Comparison of ENCODE assay signal across 12 mouse cellular contexts in the genomic region with DNA sequence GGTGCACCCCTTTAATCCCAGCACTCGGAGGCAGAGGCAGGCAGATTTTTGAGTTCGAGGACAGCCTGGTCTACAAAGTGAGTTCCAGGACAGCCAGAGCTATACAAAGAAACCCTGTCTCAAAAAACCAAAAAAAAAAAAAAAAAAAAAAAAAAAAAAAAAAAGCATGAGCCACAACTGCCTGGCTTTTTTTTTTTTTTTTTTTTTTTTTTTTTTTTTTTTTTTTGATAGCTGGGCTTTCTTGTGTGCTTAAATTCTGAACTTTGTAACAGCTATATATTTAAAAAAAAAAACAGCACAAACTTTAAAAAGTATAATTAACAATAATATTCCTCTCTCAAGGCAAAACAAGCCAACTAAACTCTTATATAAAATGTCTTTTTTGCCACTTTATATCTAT. TPM values are rescaled to one million over a fixed set of nuclear protein-coding genes. Genes with fewer than 3 reads are reported as not detected.
DNase-seq lines count a peak whose midpoint lies in the region; TF ChIP-seq lines count a peak whose summit lies in the region.
"Not testable (repeated sequence)": the region's sequence is repeated elsewhere in the genome, so short reads cannot be mapped to it uniquely, and the experiment has no call there.
"Had no signal": no experiment of that assay in that cellular context is flagged by ENCODE, and none has a peak within 500 bp of the region (broad histone marks: within the 10 kb centered on the region; RNA-seq: fewer than 3 reads in every experiment).

No protein-coding gene starts in this region.

- not testable (repeated sequence) for H3K9ac ChIP-seq in CH12.LX (ENCODE audit: insufficient read depth, low read depth); ES-E14 (ENCODE audit: insufficient read depth, low read depth, low read length, poor library complexity, severe bottlenecking); MEL (ENCODE audit: control insufficient read depth, low read depth, low read length, poor library complexity, severe bottlenecking)

- not testable (repeated sequence) for DNase-seq in CH12.LX (ENCODE audit: extremely low read depth); ES-E14 (ENCODE audit: low read depth, low spot score); MEL (ENCODE audit: low read depth, low spot score)

- not testable (repeated sequence) for H3K4me2 ChIP-seq in CH12.LX (ENCODE audit: insufficient read depth, low read depth, poor library complexity, severe bottlenecking)

- not testable (repeated sequence) for TF ChIP-seq EP300 in CH12.LX (IDR thresholded peaks at IDR 0.05; ENCODE audit: low read length); MEL (IDR thresholded peaks at IDR 0.05; ENCODE audit: low read depth in 1 of 2, low read length in 2 of 2)

- H3K4me1 ChIP-seq in CH12.LX (ENCODE audit: control insufficient read depth in 1 of 2, insufficient read depth in 2 of 2): peaks cover 3 to 16% of the 10 kb centered on the region in 2 experiments; a peak in 3 of 4 replicates
- H3K4me1 ChIP-seq in ES-E14 (ENCODE audit: control insufficient read depth in 2 of 2, insufficient read depth in 2 of 2, low read length in 2 of 2, poor library complexity in 1 of 2); MEL (ENCODE audit: control insufficient read depth in 1 of 2, insufficient read depth in 2 of 2, low read length in 2 of 2): not testable (repeated sequence)

- H3K36me3 ChIP-seq in CH12.LX (replicated peaks in 1 of 2; ENCODE audit: control insufficient read depth in 1 of 2, insufficient read depth in 1 of 2, low read length in 1 of 2): peaks cover 18 to 51% of the 10 kb centered on the region in 2 experiments
- H3K36me3 ChIP-seq in ES-E14 (ENCODE audit: control insufficient read depth, insufficient read depth, low read length, poor library complexity, severe bottlenecking): peaks cover 49% of the 10 kb centered on the region
- H3K36me3 ChIP-seq in MEL (ENCODE audit: control insufficient read depth in 1 of 2, insufficient read depth in 2 of 2, low read length in 2 of 2): not testable (repeated sequence)

- H3K27ac ChIP-seq in CH12.LX (ENCODE audit: insufficient read depth, low read depth); ES-E14 (ENCODE audit: insufficient read depth, low read depth, low read length, poor library complexity, severe bottlenecking); MEL (ENCODE audit: control insufficient read depth, low read depth, low read length): not testable (repeated sequence)

- H3K9me3 ChIP-seq in CH12.LX (replicated peaks; ENCODE audit: low read length); ES-E14 (ENCODE audit: control insufficient read depth, insufficient read depth, low read depth, low read length); MEL (replicated peaks; ENCODE audit: insufficient read depth, low read length): not testable (repeated sequence)

- in situ Hi-C loops in CH12.LX (cut with MboI; ENCODE audit: low pct_ligation_motif_present, low pct_unique_long_range_greater_than_20kb, low sequenced_read_pairs); ES-E14 (cut with MboI; ENCODE audit: low sequenced_read_pairs in 2 of 2, unreplicated experiment in 2 of 2): not testable (repeated sequence)

- not testable (repeated sequence) for TF ChIP-seq RAD21 in CH12.LX (IDR thresholded peaks at IDR 0.05; ENCODE audit: low read depth, low read length); MEL (IDR thresholded peaks at IDR 0.05; ENCODE audit: low read depth, low read length)

- H3K79me2 ChIP-seq in CH12.LX (replicated peaks; ENCODE audit: control insufficient read depth, extremely low read depth, insufficient read depth, poor library complexity, severe bottlenecking); MEL (ENCODE audit: control insufficient read depth, insufficient read depth, low read length, poor library complexity): not testable (repeated sequence)

- H3K4me3 ChIP-seq in CH12.LX (replicated peaks in 1 of 3; ENCODE audit: low read depth in 2 of 3, low read length in 2 of 3, poor library complexity in 1 of 3); ES-E14 (ENCODE audit: insufficient read depth in 1 of 2, low read depth in 1 of 2, low read length in 2 of 2, poor library complexity in 1 of 2, severe bottlenecking in 1 of 2); MEL (ENCODE audit: control insufficient read depth in 1 of 2, insufficient read depth in 1 of 2, low read depth in 2 of 2, low read length in 2 of 2): not testable (repeated sequence)

- H3K27me3 ChIP-seq in CH12.LX (replicated peaks); MEL (ENCODE audit: control insufficient read depth in 1 of 2, insufficient read depth in 2 of 2, low read length in 2 of 2): not testable (repeated sequence)

- not testable (repeated sequence) for TF ChIP-seq POLR2A in CH12.LX (IDR thresholded peaks at IDR 0.05; ENCODE audit: low read depth, low read length); MEL (IDR thresholded peaks at IDR 0.05; ENCODE audit: control insufficient read depth in 1 of 2, insufficient read depth in 1 of 2, low read depth in 1 of 2, low read length in 2 of 2, poor library complexity in 1 of 2)

- TF ChIP-seq CTCF in CH12.LX (conservative IDR thresholded peaks at IDR 0.05 in 1 of 2, IDR thresholded peaks at IDR 0.05 in 1 of 2; ENCODE audit: low read depth in 2 of 2, low read length in 2 of 2); MEL (IDR thresholded peaks at IDR 0.05 in 2 of 3, conservative IDR thresholded peaks at IDR 0.05 in 1 of 3; ENCODE audit: control insufficient read depth in 1 of 3, insufficient read depth in 1 of 3, low read depth in 2 of 3, low read length in 3 of 3, poor library complexity in 1 of 3, severe bottlenecking in 1 of 3): not testable (repeated sequence)

- dilution Hi-C loops in CH12.LX (cut with MboI; ENCODE audit: extremely low pct_ligation_motif_present, extremely low pct_unique_long_range_greater_than_20kb, low sequenced_read_pairs): not testable (repeated sequence)

TF ChIP-seq in CH12.LX, 34 proteins besides CTCF, POLR2A, EP300 and RAD21:
- peak; percentile 63; the same call in 1 of the 2 replicates for TF ChIP-seq ZNF384 (IDR thresholded peaks at IDR 0.05; ENCODE audit: low read depth, low read length)

TF ChIP-seq in ES-E14, 5 proteins besides CTCF, POLR2A, EP300 and RAD21:
- TF ChIP-seq ZNF384 (IDR thresholded peaks at IDR 0.05; ENCODE audit: low read depth, low read length): peak; percentile 93
TF ChIP-seq in ES-E14: peak in this region for 1; not testable (repeated sequence) for 4.

TF ChIP-seq in MEL, 35 proteins besides CTCF, POLR2A, EP300 and RAD21:
- TF ChIP-seq ZNF384 (IDR thresholded peaks at IDR 0.05; ENCODE audit: low read depth, low read length): peak; percentile 82

RNA-seq across cellular contexts. Expression of gene Tulp1, which starts 39.7 kb away (rescaled TPM):
- total RNA-seq in CH12.LX (2012; rRNA removed): 0.17 TPM in 1 of 2 replicates, not detected in the other
- total RNA-seq in CH12.LX (2014; rRNA removed): not detected in 2 replicates
- not detected in 2 replicates for polyA plus RNA-seq in CH12.LX (2012; ENCODE audit: insufficient read length, low read depth)
- total RNA-seq in ES-E14 (2012; rRNA removed): 3.7 and 4.1 TPM in 2 replicates
- total RNA-seq in MEL (2012; rRNA removed): 0.23 and 0.49 TPM in 2 replicates
- 1 to 10 TPM in 1 of 2 experiments, not detected in 1; 2.4 TPM for polyA plus RNA-seq in MEL (2012; ENCODE audit: insufficient read depth in 1 of 2, insufficient read length in 2 of 2, low read depth in 1 of 2, low replicate concordance in 2 of 2, missing spikeins in 1 of 2)
- total RNA-seq: adrenal gland, adult 18-20 months; adrenal gland, adult 2 months; adrenal gland, postnatal 14 days; adrenal gland, postnatal 25 days had no signal
- polyA plus RNA-seq: activated CD4-positive, CD25-positive, alpha-beta regulatory T cell, adult 4 months; cerebellum, adult 2 months; G1E; Patski had no signal

RNA-seq across cellular contexts. Expression of gene Tead3, which starts 54.1 kb away (rescaled TPM):
- 0.17 and 0.42 TPM in 2 replicates for total RNA-seq in CH12.LX (2012; rRNA removed)
- not detected in 2 replicates for total RNA-seq in CH12.LX (2014; rRNA removed)
- polyA plus RNA-seq in CH12.LX (2012; ENCODE audit: insufficient read length, low read depth): 0.08 TPM in 1 of 2 replicates, not detected in the other
- 8.0 and 9.0 TPM in 2 replicates for total RNA-seq in ES-E14 (2012; rRNA removed)
- 0.46 and 0.73 TPM in 2 replicates for total RNA-seq in MEL (2012; rRNA removed)
- polyA plus RNA-seq in MEL (2012; ENCODE audit: insufficient read depth in 1 of 2, insufficient read length in 2 of 2, low read depth in 1 of 2, low replicate concordance in 2 of 2, missing spikeins in 1 of 2): 1 to 10 TPM in 1 of 2 experiments, not detected in 1; 4.1 TPM
- polyA plus RNA-seq: activated CD4-positive, CD25-positive, alpha-beta regulatory T cell, adult 4 months; CD4-positive, CD25-positive, alpha-beta regulatory T cell, adult 4 months had no signal
